Mouse (Mus musculus) forebrain, embryonic 16.5 days (tissue): ENCODE data around the gene Lsamp. TPM values are rescaled to one million over a fixed set of nuclear protein-coding genes. Genes with fewer than 3 reads are reported as not detected.
A peak's percentile ranks its signal among the peaks of the same experiment; 100 is the strongest.

Source experiments
- ATAC-seq: fragments of 200-750 bp; cut with Nextera tagmentation; 2 replicates; pipeline ENCODE4 v1.8.0; 2017; ENCODE audit warnings: mild to moderate bottlenecking, moderate library complexity
- H3K27ac ChIP-seq: fragments of 300-500 bp; sonication (generic); 2 replicates; pipeline ENCODE4 v1.5.1; 2014; ENCODE audit warnings: low read length, control low read depth
- H3K27me3 ChIP-seq: fragments of 300-500 bp; sonication (generic); replicated peaks from 2 replicates; pipeline ENCODE4 v1.6.1; 2014; ENCODE audit warnings: low read length; ENCODE audit not compliant: control insufficient read depth, insufficient read depth
- H3K36me3 ChIP-seq: fragments of 300-500 bp; sonication (generic); 2 replicates; pipeline ENCODE4 v1.6.1; 2014; ENCODE audit not compliant: control insufficient read depth, insufficient read depth
- H3K4me1 ChIP-seq: fragments of 300-500 bp; sonication (generic); replicated peaks from 2 replicates; pipeline ENCODE4 v1.6.1; 2014; ENCODE audit warnings: low read length; ENCODE audit not compliant: control insufficient read depth, insufficient read depth
- H3K4me2 ChIP-seq: fragments of 300-500 bp; sonication (generic); 2 replicates; pipeline ENCODE4 v1.6.1; 2014; ENCODE audit warnings: mild to moderate bottlenecking, low read length, control low read depth
- H3K4me3 ChIP-seq: fragments of 300-500 bp; sonication (generic); replicated peaks from 2 replicates; pipeline ENCODE4 v1.5.1; 2014; ENCODE audit warnings: mild to moderate bottlenecking, low read length, control low read depth
- H3K9ac ChIP-seq: fragments of 300-500 bp; sonication (generic); replicated peaks from 2 replicates; pipeline ENCODE4 v1.6.1; 2014; ENCODE audit warnings: low read depth, low read length, control low read depth
- H3K9me3 ChIP-seq: fragments of 300-500 bp; sonication (generic); 2 replicates; pipeline ENCODE4 v1.6.1; 2016; ENCODE audit warnings: low read length; ENCODE audit not compliant: control insufficient read depth
- WGBS: fragments of 180-500 bp; shearing (Covaris S2); extraction: QIAGEN DNeasy Blood & Tissue Kit; methylation state at CpG from one replicate; pipeline ENCODE4 v1.1.7; 2014; 5-methylcytosine and 5-hydroxymethylcytosine counted together
- polyA plus RNA-seq: library from polyadenylated mRNA; unstranded; fragments of >200 nt; fragmentation: Nextera tagmentation; extraction: Ambion mirVana; gene quantifications from 2 replicates; pipeline ENCODE4 v1.2.1, GENCODE M21; 2015

The Lsamp gene
- polyA plus RNA-seq, 1 experiment from 2014 or later = 68.1 TPM

DNA sequence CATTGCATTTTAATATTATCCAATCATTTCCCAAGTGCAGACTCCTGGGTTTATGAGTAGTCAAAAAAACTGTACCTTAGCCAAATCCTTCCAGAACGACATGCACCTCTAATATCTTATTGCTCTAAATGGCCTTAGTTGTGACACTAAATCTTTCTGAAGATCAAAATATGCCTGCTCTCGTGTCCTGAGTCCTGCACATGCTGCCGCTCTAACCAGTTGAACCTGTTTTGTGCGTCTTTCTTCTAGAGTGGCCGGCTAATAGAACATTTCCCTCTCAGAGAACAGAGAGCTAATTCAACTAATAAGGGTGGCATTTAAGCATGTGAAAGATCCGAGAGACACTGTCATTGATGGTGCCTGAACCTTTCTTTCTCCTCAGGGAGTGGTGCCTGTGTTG, 452.3 kb downstream of the Lsamp start:
- Histone ChIP-seq H3K27me3 (no peaks in the 10 kb centered on the region), H3K36me3 (no peaks in the 10 kb centered on the region), H3K4me2 (no peak overlapping the region), H3K9me3 (no peaks in the 10 kb centered on the region), H3K4me1 (no peaks in the 10 kb centered on the region), H3K4me3 (no peak overlapping the region), H3K9ac (no peak overlapping the region), H3K27ac (no peak overlapping the region)
- 73% methylated on average over 6 of the region's 6 CpGs for WGBS
- ATAC-seq = no peak

DNA sequence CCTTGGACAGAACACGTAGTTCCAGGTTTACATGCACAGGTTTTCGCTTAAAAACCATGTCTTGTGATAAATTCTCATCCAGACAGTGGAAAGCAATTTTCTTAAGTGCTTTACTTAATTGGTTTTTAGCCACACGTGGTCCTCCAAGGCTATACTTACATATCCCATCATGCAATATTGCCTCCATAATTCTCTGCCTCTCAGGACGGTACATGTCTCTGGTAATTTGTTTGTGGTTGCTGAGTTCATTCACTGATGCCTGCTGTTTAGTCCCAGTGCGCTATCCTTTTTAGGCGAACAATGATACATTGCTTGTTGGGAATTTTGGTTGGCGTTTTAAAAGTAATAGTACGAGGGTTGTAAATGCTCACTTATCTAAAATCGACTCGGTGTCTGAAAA, 453.7 kb downstream of the Lsamp start:
- ATAC-seq = no peak
- H3K4me3 ChIP-seq = no peak overlapping the region
- no peaks in the 10 kb centered on the region for H3K36me3 ChIP-seq
- no peak overlapping the region for H3K9ac ChIP-seq
- H3K4me1 ChIP-seq = no peaks in the 10 kb centered on the region
- WGBS = 94% methylated on average over 10 of the region's 10 CpGs
- no peak overlapping the region for H3K27ac ChIP-seq
- no peaks in the 10 kb centered on the region for H3K9me3 ChIP-seq
- no peak overlapping the region for H3K4me2 ChIP-seq
- H3K27me3 ChIP-seq = no peaks in the 10 kb centered on the region

GRCm38 (mm10) chr16:40438876-40439275, 454.7 kb downstream of the Lsamp start:
- 90% methylated on average over 1 of the region's 1 CpGs for WGBS
- ATAC-seq = no peak
- no peaks in the 10 kb centered on the region for H3K4me1 ChIP-seq

DNA sequence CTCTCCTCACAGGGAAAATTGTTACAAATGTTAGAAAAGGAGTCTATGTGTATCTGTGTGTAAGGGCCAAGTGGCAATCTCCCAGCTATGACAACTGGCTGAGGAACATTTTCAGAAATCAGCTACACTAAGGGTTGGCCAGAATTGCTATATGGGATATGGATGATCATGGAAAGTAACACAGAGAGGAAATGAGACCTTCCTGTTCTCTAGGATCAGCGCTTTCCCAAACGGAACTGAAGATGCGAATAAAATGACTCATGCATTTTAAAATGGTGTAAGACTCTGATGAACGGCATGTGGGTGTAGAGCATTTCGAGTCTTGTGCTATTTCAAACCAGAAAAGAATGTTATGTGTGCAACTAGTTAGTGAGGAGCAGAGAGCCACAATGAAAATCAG, 462.4 kb downstream of the Lsamp start:
- no peaks in the 10 kb centered on the region for H3K27me3 ChIP-seq
- H3K9me3 ChIP-seq = no peaks in the 10 kb centered on the region
- H3K9ac ChIP-seq = no peak overlapping the region
- H3K4me3 ChIP-seq = no peak overlapping the region
- 83% methylated on average over 5 of the region's 5 CpGs for WGBS
- H3K36me3 ChIP-seq = no peaks in the 10 kb centered on the region
- no peak overlapping the region for H3K27ac ChIP-seq
- no peak overlapping the region for H3K4me2 ChIP-seq
- no peak for ATAC-seq
- no peaks in the 10 kb centered on the region for H3K4me1 ChIP-seq

More at GRCm38 (mm10) chr16:40438876-40439275, 454.7 kb downstream of the Lsamp start:
- H3K4me2 ChIP-seq = no peak overlapping the region
- H3K36me3 ChIP-seq = no peaks in the 10 kb centered on the region
- no peak overlapping the region for H3K9ac ChIP-seq
- H3K4me3 ChIP-seq = no peak overlapping the region
- H3K27ac ChIP-seq = no peak overlapping the region
- H3K27me3 ChIP-seq = no peaks in the 10 kb centered on the region
- H3K9me3 ChIP-seq = no peaks in the 10 kb centered on the region

DNA sequence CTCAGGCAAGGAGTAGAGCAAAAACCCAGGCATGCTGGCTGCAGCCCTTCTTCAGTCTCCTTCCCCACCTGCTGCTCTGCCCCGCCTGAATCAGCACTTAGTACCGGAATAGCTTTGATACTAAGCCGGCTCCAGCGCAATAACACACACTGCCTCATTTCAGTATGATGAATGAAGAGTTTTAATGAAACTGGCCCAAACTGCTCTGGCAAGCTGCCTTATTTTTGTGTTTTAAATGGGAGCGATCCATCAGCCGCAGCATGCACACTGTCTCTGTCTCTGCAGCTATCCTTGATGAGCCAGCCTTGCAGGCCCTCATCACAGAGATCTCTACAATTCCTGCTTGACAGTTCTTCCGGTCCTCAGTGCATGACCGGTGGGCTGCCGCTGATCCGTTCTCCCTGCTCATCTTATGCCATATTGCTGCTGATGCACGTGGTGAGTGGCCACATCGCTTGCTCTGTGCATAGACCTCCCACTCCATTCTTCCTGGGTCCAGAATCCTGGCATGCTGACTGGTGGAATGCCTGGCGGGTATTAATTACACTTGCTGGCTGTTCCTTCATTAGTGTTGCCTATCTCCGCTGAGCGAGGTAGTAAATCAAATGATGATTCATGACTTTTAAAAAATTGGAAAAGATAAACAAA, 479.4 kb downstream of the Lsamp start:
- H3K27me3 ChIP-seq = no peaks in the 10 kb centered on the region
- no peak overlapping the region for H3K27ac ChIP-seq
- H3K4me3 ChIP-seq = no peak overlapping the region
- no peaks in the 10 kb centered on the region for H3K9me3 ChIP-seq
- H3K9ac ChIP-seq = no peak overlapping the region
- peak; percentile 50 for ATAC-seq
- H3K4me2 ChIP-seq = peak overlapping the region; percentile 17; the same call in 1 of the 2 replicates
- 55% methylated on average over 15 of the region's 15 CpGs for WGBS
- H3K36me3 ChIP-seq = no peaks in the 10 kb centered on the region
- 0 out of 2 replicates have a peak, but pooled peaks cover 6% of the 10 kb centered on the region for H3K4me1 ChIP-seq

- no peaks in the 10 kb centered on the region for H3K9me3 ChIP-seq
- H3K36me3 ChIP-seq = no peaks in the 10 kb centered on the region
- no peak overlapping the region for H3K4me2 ChIP-seq
- H3K4me1 ChIP-seq = 0 out of 2 replicates have a peak, but pooled peaks cover 6% of the 10 kb centered on the region
- H3K9ac ChIP-seq = no peak overlapping the region
- H3K27ac ChIP-seq = no peak overlapping the region
- no peak overlapping the region for H3K4me3 ChIP-seq
- 8% methylated on average over 8 of the region's 8 CpGs for WGBS
- H3K27me3 ChIP-seq = no peaks in the 10 kb centered on the region
- ATAC-seq = no peak
Observed at GRCm38 (mm10) chr16:40466596-40466995, 482.4 kb downstream of the Lsamp start.

GRCm38 (mm10) chr16:40470946-40471345, 486.8 kb downstream of the Lsamp start:
- 70% methylated on average over 6 of the region's 6 CpGs for WGBS
- Histone ChIP-seq H3K27me3 (no peaks in the 10 kb centered on the region), H3K4me2 (no peak overlapping the region), H3K4me1 (0 out of 2 replicates have a peak, but pooled peaks cover 2% of the 10 kb centered on the region), H3K4me3 (no peak overlapping the region), H3K27ac (no peak overlapping the region), H3K9ac (no peak overlapping the region), H3K9me3 (no peaks in the 10 kb centered on the region), H3K36me3 (no peaks in the 10 kb centered on the region)
- no peak for ATAC-seq

DNA sequence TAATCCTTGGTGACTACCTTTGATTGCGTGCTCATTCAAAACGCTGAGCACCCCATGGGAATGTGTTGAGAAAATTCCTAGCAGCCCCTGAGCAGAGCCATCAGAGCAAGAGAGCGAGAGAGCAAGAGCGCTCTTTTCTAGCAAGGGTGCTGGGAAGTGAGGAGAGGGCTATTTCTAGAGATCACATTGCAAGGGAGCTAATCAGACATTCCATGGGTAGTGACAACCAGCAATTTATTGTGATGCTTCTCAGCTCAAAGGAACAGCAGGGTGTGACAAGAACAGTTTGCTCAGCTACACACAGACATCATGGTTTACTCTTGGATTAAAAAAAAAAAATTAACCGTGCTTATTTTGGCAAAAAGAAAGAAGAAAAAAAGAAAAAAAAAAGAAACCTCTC, 487.8 kb downstream of the Lsamp start:
- ATAC-seq = peak; percentile 64
- 61% methylated on average over 5 of the region's 5 CpGs for WGBS
- H3K36me3 ChIP-seq = no peaks in the 10 kb centered on the region
- no peak overlapping the region for H3K9ac ChIP-seq
- no peak overlapping the region for H3K4me3 ChIP-seq
- no peaks in the 10 kb centered on the region for H3K27me3 ChIP-seq
- H3K27ac ChIP-seq = no peak overlapping the region
- 0 out of 2 replicates have a peak, but pooled peaks cover 2% of the 10 kb centered on the region for H3K4me1 ChIP-seq
- H3K4me2 ChIP-seq = no peak overlapping the region
- no peaks in the 10 kb centered on the region for H3K9me3 ChIP-seq

DNA sequence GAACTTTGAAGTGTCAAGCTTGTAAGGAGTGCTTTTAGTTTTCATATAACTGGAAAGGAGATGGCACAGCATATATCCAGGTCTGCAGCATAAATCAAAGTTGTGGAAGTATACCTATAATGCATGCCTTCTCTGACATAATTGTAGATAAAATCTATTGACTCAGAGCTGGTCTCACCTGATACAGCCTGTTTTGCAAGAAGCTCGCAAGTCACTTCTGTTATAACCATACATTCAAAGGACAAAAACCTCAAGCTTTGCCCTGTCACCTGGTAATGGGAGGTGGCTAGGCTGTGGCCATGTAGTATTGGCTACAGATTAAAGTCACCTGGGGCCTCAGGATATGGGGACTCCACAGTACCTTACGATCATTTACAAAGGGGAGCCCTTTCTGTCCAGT, 507.4 kb downstream of the Lsamp start:
- no peak overlapping the region for H3K27ac ChIP-seq
- H3K36me3 ChIP-seq = no peaks in the 10 kb centered on the region
- H3K4me2 ChIP-seq = no peak overlapping the region
- H3K9me3 ChIP-seq = no peaks in the 10 kb centered on the region
- no peak overlapping the region for H3K4me3 ChIP-seq
- no peak overlapping the region for H3K9ac ChIP-seq
- 92% methylated on average over 2 of the region's 2 CpGs for WGBS
- ATAC-seq = no peak
- H3K4me1 ChIP-seq = no peaks in the 10 kb centered on the region
- H3K27me3 ChIP-seq = no peaks in the 10 kb centered on the region
